Mouse (Mus musculus) spleen, adult 12 weeks (tissue): Measurements from ENCODE around the gene Pus10.

Experiments used
- DNase-seq: peaks from one replicate; pipeline ENCODE4 v3.0.0; 2022; ENCODE audit warnings: low spot score

Pus10 gene

DNA sequence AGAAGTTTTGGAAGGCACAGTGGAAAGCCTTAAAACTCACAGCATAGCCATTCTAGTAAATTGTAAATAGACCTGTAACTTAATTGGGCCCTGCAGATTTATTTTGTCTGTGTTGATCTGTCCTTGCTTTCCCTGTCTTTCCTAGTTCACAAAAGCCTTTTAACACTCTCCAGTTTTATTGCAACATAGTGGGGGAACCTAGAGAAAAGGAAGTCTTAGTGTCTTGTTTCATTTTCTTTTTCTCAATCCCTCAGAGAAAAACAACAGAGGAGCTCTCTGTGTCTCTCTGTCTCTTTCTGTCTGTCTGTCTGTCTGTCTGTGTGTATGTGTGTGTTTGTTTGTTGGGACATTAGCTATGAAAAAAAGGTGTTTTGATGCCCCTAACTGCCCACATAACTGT lies 30.4 kb downstream of the Pus10 start:
- no peak for DNase-seq

DNA sequence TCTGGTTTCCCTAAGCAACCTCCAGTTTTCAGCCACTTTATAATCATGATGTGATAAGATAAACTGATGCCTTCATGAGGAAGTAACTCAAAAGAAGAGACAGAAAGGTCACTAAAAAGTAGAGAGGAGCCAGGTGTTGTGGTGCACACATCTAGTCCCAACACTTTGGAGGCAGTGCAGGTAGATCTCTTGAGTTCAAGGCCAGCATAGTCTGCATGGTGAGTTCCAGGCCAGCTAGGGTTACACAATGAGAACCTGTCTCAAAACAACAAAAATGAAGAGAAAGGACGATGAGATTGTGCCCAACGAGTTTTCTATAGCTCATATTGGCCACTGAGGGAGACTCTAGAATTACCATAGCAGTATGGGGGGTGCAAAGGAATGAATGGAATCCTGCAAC lies 33.1 kb downstream of the Pus10 start:
- no peak for DNase-seq

DNA sequence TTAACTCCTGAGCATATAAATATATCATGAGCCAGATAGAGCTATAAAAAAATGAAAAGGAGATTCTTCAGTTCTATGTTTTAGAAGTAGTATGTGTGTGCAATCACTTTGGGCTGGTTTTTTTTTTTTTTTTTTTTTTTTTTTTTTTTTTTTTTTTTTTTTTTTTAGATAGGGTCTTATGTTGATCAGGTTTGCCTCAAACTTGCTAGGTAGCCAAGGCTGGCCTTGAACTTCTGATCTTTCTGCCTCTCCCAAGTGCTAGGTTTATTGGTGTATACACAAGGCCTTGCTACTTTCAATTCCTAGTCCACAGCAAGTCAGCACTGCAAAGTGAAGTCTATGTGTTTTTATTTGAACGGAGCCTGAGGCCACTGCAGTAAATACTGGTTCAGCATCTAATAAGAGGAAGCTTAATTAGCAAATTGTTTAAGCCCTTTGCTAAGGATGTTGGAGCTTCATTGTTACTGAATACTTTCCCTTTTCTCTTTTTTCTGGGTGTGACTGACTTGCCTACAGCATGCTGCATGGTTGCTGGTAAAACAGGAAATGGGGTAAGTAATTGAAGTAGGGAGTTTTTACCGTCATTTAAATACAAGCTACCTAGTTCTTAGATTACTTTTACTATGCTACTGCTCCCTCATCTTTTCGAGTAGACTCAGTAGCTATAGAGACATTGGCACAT lies 34.1 kb downstream of the Pus10 start:
- DNase-seq: no peak

DNA sequence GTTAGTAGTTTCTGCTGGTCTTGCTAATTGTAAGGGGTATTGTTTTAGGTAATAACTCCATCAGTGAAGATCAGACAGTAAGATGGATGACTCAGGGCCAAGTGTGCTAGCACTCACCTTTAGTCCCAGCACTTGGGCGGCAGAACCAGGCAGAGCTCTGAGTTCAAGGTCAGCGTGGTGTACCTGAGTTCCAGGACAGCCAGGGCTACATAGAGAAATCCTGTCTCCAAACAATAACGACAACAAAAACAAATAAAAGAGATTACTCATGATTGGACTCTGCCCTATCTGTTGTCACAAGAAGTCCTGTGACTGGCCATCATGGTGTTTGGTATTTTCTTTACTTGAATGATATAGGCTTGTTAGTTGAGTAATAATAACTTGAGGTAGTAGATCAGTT lies 36.4 kb downstream of the Pus10 start:
- no peak for DNase-seq

DNA sequence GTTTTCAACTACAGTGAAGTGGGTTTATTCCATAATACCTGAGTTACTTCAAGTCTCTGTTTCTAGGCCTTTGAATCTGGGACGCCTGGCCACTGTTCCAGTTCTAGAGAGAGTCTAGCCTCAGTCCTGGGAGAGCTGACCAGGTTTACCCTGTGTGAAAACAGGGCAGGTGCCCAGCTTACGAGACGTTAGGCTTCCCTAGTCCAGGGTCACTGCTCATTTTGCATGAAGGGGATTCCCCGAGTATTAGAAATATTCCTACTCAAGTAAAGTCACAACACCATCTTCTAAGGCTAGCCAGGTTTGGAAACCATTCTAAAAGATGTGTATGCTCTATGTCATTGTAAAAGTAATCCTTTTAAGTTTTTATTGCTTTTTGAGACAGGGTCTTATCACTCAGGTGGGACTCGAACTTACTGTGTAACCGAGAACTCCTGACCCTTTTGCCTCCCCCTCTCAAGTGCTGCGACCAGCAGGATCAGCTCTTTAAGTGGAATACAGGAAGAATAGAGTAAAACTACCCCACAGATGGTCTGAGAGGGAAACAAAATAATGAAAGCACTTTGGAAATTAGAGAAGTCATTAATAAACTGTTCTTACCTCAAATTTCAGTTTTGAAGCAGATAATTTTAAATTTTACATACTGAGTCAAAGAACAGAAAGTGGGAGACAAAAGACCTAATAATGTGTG lies 39.3 kb downstream of the Pus10 start:
- DNase-seq: no peak

DNA sequence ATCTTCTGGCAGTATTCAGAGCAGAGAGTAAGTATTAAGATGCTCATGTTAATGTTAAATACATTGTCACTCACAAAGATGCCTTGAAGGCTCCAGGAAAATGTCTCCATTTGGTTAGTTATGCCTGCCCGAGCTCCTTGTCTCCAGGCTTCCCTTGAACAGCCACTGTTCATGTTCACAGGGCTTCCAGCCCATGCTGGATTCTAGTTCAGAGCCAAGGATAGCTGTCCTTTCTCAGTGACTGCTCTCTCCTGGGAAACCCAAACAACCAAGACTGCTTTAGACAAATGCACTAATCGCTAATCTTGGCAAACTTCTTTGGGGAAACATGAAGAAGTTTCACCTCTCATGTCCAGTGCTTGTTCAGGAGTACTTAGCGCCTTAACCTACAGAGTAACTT lies 46.8 kb downstream of the Pus10 start:
- no peak for DNase-seq

DNA sequence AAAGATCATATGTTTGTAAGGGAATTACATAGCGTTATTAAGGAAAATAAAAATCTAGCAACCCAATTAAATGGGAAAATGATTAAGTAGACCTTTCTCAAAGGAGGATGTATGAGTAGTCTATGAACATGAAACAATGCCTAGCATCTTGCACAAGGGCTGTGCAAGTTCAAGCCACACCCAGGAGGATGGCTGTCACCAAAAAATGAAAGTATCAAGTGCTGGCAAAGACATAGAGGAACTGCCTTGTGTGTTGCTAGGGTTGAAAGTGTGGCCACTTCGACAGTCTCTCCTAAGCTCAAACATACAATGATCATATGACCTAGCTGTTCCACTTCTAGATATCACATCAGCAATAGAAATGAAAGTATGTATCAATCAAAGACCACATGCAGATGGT lies 53.4 kb downstream of the Pus10 start:
- no peak for DNase-seq

DNA sequence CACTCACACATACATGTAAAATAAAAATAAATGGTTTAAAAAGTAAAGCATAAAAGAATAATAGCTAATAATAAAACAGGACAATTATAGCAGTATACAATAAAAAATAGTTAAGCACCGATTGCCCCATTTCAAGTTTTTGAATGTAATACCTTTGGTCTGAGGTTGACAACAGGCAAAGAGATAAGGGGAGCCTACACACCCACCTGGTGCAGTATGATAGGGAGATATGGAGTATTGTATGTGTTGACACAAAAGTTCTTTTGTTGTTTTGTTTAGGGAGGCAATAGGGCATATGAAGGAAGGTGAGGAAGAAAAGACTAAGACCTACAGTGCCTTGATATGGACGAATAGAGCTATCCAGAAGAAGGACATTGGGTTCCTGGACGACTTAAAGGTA lies 54.4 kb downstream of the Pus10 start:
- no peak for DNase-seq

DNA sequence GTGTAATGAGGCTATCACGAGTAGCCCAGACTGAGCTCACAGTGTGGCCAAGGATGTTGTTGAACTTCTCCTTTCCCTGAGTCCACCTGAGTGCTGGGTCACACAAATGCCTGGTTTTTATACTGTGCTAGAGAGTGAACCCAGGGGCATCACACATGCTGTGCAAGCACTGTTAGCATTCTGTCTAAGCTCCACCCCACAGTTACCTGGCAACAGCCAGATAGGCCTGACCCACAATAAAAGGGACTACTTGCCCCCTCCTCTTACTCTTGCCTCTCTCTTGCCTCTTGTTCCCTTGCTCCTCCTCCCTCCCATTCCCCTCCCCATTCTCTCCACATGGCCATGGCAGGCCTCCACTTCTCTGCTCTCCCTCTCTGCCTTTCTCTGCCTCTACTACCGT lies 56.9 kb downstream of the Pus10 start:
- no peak for DNase-seq

DNA sequence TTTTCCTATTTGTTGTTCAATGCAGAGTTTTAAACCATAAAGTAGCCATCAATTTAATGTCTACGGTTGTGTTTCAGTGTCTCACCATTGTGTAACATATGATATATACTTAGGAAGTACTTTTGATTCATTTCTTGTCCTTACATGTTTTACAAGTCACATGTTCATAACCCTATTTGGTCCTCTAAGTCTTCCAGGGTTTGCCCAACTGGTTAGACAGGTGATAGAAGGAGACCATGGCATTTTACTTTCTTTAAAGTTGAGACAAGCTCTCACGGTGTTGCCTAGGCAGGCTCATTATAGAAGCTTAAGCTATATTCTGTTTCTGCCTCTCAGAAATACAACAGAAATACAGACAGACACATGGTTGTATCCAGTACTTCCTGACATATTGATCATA lies 60.4 kb downstream of the Pus10 start:
- no peak for DNase-seq

DNA sequence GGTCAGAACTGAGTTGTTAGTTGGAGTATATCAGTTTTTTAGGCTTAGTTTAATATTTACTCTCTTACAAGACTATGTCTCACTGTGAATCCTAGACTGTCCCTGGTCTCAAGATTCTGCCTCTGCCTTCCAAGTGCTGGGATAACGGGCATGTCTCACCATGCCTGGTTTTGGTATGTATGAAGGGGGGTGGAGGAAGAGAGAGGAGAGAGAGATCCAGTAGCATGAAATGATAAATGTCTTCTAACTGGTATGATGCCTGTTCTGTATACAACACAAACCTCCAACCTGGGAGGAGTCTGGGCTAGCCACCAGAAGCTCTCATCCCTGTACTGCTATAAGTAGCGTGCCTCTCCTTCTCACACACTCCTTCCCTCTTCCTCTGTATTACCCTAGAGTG lies 61.0 kb downstream of the Pus10 start:
- no peak for DNase-seq

DNA sequence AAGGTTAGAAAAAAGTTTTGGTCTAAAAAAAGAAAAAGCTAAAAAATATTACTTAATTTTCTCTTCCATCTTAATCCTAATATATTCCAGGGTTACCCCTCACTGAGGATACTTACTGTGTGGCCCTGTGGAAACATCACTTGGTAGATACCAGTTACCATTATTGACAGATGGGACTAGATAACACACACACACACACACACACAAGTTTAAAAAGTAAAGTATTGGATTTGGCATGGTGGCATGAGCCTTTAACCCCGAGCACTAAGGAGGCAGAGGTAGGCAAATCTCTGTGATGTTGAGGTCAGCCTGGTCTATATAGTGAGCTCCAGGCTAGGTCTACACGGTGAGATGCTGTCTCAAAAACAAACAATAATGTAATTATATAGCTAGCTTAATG lies 62.7 kb downstream of the Pus10 start:
- no peak for DNase-seq

DNA sequence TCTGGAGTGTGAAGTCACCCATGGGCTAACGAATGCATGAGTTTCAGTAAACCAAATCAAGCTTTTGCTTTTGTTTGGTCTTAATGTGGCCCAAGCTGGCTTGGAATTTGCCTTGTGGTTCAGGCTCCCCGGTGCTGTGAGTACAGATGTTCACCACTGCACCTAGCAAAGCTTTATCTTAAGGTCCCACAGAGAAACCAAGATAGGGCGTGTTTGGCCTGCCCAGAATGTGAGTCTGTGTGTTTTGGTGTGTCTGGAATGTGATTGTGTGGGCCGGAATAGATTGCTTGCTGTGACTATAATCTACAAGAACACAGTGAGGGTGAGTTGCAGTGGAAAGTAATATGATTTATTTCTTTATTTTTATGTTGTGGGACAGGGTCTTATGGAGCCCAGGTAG lies 64.6 kb downstream of the Pus10 start:
- DNase-seq: no peak

DNA sequence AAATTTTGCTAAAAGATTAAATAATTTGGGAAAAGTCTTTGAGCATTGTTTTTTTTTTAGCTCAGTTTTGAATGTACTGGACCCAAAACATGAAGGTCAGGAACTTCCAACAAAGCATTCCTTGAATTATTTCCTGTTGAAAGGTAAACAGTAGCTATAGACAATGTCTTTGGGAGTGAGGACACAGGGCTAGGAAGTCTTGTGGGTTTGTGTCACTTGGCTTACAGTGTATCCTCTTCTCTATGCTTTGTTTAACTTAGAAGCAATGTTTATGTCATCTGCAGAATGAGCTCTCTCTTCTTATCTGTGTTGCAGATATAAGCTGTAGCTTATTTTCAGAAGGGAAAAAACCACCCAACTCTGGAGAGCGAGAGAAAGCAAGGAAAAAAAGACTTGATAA lies 67.4 kb downstream of the Pus10 start:
- DNase-seq: no peak

DNA sequence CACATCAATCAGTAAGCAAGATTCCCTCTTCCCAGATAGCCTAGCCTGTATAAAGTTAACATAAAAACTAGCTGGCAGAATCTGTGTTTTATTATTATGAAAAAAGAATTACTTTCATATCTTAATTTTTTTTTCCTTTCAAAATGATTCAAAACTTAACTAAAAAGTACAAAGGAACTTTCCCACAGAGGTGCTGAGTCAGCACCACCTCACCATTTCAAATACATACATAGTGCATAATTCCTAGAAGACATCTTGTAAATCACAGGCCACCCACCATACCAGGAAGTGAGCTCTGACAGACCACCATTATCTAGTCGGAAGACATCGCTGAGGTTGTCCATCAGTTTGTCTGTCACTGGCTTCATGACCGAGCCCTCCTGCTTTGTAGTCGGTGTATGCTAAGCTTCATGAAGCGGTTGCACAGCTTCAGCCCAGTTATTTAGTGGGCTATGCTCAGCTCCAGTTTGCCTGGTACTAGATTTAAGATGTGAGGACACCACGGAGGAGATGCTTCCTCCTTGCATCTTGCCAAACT lies 69.3 kb downstream of the Pus10 start:
- no peak for DNase-seq

DNA sequence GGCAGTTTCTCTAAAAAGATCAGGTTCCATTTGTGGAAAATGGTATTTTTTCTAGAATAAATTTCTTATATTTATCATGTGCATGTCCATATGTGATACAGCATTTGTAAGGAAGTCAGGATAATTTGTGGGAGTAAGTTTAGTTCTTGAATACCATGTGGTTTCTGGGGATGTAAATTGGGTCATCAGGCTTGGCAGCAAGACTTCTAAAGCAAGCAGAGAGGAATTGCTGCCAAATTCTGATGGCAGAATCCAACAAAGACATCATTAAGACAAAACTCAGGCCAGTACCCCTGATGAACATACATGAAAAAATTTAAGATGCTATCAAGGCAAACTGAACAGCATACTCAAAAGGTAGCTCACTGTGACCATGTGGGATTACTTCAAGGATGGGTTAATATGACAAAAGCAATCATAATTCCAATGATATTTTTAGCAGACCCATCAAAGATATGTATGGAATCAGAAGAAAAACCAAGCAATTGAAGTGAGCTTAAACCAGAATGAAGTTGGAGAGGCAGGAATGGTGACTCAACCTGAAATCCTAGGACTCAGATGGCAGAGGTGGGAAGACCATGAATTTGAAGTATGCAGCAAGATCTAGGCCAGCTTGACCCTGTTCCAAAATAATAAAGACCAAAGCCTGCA lies 70.5 kb downstream of the Pus10 start:
- DNase-seq: no peak

DNA sequence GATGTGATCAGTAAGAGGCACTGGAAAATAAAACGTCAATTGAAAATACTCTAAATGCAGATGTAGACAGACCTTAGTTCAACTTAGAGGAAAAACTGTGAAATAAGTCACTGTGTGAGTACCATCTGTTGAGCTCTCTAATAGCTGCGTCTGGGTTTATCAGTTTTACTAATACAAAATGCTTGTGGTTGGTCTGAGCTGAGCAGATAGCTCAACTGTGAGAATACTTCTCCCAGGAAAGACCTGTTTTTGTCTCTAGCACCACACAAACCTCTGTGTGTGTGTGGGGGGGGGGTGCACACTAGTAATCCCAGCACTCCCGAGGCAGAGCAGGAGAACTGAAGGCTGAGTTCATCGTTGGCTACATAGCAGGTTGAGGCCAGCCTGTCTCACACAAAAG lies 75.4 kb downstream of the Pus10 start:
- DNase-seq: no peak

DNA sequence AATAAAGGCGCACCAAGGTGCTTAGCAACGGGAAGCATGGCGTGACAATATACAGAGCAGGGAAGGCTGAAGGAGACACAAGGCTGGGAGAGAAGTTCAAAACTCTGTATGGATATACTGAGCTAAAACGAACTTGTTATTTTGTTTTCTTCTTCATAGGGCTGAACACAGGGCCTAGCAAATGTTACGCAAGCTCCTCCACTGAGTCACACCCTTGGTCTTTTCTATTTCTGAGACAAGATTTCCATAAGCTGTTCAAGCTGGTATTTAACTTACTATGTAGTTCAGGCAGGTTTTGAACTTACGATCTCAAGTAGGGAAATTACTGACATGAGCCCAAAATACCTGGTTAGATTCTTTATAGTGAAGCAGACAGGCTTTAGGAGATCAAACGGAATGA lies 75.9 kb downstream of the Pus10 start:
- no peak for DNase-seq

DNA sequence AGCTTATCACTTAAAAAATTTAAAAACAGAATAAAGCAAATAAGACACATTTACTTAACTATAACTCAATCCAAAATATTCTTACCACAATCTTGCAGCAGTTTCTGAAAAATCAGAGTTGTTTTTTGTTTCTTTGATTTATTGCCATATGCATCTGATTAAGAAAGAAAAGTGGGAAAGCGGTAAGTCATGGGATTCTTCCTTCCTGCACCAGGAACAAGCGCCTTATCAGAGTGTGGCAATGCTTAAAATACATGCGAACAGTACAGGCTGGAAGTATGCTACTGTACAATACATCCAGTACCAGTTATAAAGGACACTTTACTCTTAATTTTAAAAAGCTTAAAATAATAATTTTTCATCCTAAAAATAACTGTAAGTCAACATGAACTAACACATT lies 78.9 kb downstream of the Pus10 start:
- DNase-seq: no peak

DNA sequence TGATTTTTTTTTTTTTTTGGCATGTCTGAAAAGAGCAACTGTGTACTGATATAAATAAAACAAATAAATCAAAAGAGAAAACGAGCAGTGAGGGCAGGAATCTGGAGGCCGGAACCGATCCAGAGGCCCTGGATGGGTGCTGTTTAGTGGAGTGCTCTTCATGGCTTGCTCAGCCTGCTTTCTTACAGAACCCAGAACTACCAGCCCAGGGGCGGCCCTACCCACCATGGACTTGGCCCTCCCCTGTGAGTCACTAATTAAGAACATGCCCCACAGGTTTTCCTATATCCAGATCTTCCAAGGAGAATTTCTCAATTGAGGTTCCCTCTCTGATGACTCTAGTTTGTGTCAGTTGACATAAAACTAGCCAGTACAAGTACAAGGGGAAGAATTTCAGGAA lies 80.6 kb downstream of the Pus10 start:
- DNase-seq: no peak

DNA sequence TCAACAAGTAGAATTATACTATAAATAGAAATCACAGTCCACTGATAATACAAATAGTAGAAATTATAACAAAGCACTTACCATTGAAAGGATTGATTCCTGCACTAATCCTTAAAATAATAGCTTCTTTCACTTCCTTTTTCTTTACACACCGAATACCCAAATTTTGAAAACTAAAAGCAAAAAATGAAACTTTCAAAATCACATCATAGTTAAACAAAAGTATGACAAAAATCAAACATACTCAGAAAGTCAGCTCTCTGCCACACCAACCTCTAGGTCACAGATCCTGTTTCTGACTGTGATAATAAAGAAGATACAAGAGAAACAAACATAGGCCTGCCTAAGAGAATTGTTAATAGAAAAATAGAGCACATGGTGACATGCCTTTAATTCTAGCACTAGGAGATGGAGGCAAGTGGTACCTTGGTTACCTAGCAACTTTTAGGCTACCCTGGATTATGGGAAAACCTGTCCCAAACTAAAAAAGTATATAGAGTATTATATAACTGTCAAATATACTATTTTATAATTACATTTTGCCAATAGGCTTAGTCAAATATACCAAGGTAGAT lies 87.7 kb downstream of the Pus10 start:
- no peak for DNase-seq

DNA sequence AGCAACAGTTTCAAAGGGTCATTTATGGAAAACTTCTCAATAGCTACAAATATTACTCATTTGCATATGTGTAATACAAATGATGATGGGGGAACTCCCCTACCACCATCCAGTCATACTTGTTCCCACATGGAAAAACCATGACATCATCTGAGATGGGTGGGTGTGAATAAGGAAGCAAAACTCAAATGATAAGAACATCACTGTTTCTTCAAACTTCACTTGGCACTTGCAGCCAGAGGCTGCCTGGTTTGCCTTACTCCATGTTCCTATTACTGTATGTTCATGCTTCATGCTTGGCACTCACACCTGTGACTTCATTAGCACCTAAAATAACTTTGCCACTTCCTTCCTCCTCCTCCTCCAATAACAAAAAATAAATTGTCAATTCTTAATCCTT lies 88.9 kb downstream of the Pus10 start:
- DNase-seq: no peak

DNA sequence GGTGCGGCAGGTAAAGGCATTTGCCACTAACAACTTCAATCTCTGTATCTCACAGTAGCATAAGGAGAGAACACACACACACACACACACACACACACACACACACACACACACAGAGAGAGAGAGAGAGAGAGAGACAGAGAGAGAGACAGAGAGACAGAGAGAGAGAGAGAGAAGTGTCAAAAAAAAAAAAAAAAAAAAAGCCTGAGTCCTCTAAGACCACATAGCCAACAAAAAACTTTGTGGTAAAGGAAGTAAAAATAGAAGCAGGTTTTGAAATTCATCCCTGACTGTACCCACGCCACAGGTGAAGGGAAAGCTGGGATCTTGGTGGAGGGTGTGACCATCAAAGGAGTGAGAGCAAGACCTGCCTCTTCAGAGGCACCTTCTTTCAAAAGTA lies 92.7 kb downstream of the Pus10 start:
- no peak for DNase-seq
